Mouse (Mus musculus) megakaryocyte, embryonic 14.5 days (primary cell): ENCODE data around the gene Aptx.

Experiments
- FLI1 ChIP-seq: IDR thresholded peaks from 2 replicates; pipeline ENCODE4 v1.6.1; 2012; ENCODE audit warnings: low read length, inconsistent platforms, mixed read lengths
- GATA1 ChIP-seq: IDR thresholded peaks from 3 replicates; pipeline ENCODE4 v1.6.1; 2012; ENCODE audit warnings: mixed read lengths, low read length, inconsistent platforms, borderline replicate concordance

DNA sequence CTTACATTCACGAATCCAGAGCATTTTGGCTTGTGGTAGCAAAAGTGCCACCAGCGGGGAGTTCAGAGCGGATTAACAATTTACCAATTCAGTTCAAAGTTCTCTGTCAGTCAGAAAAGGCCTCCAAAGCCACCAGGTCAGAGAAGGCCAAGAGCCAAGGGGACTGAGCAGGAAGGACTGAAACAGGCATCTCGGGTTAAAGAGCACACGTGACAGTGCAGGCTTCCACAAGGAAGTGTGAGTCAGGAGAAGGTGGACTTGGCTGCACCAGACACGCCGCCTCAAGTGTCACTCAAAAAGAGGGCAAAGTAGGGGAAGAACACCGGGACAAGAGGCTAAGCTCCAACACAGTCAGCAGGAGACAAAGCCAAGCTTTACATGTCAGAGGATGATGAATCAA is 2.8 kb downstream of the Aptx start:
- TF ChIP-seq GATA1 = no peak
- no peak for TF ChIP-seq FLI1
